Mouse (Mus musculus): ENCODE measurements around the gene Nip7.
"Not testable (repeated sequence)": the region's sequence is repeated elsewhere in the genome, so short reads cannot be mapped to it uniquely, and the experiment has no call there.

Nip7 gene

GRCm38 (mm10) chr8:107056076-107056972 is at the start of gene Nip7, which contains the start of gene Cog8:
TSS of gene Nip7 (plus strand) at chr8:107056877.
TSS of gene Cog8 (minus strand) at chr8:107056689.
- DNase-seq = peak; percentile 98

GRCm38 (mm10) chr8:107007795-107008194 is 48.9 kb upstream of the Nip7 start:
- DNase-seq = no peak

GRCm38 (mm10) chr8:107012666-107013065 is 44.0 kb upstream of the Nip7 start:
- DNase-seq = no peak

- DNase-seq = no peak
Measured at GRCm38 (mm10) chr8:107014915-107015314, 41.8 kb upstream of the Nip7 start.

- no peak for DNase-seq
Measured at GRCm38 (mm10) chr8:107023479-107023878, 33.2 kb upstream of the Nip7 start.

- no peak for DNase-seq
Measured at GRCm38 (mm10) chr8:107029310-107029709, 27.4 kb upstream of the Nip7 start.

GRCm38 (mm10) chr8:107030058-107030457 is 26.6 kb upstream of the Nip7 start:
- DNase-seq = no peak

GRCm38 (mm10) chr8:107030650-107031576 is 25.8 kb upstream of the Nip7 start, which contains the start of gene Vps4a:
TSS of gene Vps4a (plus strand) at chr8:107031222.
- peak; percentile 98 for DNase-seq

- DNase-seq = peak; percentile 20
Measured at GRCm38 (mm10) chr8:107031577-107032090, 25.0 kb upstream of the Nip7 start.

GRCm38 (mm10) chr8:107033609-107034008 is 23.1 kb upstream of the Nip7 start:
- DNase-seq = not testable (repeated sequence)

GRCm38 (mm10) chr8:107035641-107036040 is 21.0 kb upstream of the Nip7 start:
- no peak for DNase-seq

- no peak for DNase-seq
Measured at GRCm38 (mm10) chr8:107036626-107037025, 20.1 kb upstream of the Nip7 start.

GRCm38 (mm10) chr8:107040632-107041031 is 16.0 kb upstream of the Nip7 start:
- no peak for DNase-seq

GRCm38 (mm10) chr8:107045478-107045877 is 11.2 kb upstream of the Nip7 start:
- DNase-seq = no peak

- DNase-seq = no peak
Measured at GRCm38 (mm10) chr8:107046976-107047375, 9.7 kb upstream of the Nip7 start.

GRCm38 (mm10) chr8:107048061-107048941 is 8.4 kb upstream of the Nip7 start, which contains the start of gene Pdf:
TSS of gene Pdf (minus strand) at chr8:107048614.
- peak; percentile 82 for DNase-seq

GRCm38 (mm10) chr8:107049480-107049879 is 7.2 kb upstream of the Nip7 start:
- DNase-seq = no peak

GRCm38 (mm10) chr8:107052046-107052445 is 4.6 kb upstream of the Nip7 start:
- DNase-seq = no peak

GRCm38 (mm10) chr8:107056973-107057369 is 294 bp downstream of the Nip7 start:
- no peak for DNase-seq

GRCm38 (mm10) chr8:107062613-107063012 is 5.9 kb downstream of the Nip7 start:
- no peak for DNase-seq

- DNase-seq = peak; percentile 74
Measured at GRCm38 (mm10) chr8:107065511-107066496, 9.1 kb downstream of the Nip7 start, which contains the start of gene Tmed6. TSS of gene Tmed6 (minus strand) at chr8:107065644.
